Mouse (Mus musculus) heart, embryonic 15.5 days (tissue): ENCODE data around the gene Eef1akmt4. TPM values are rescaled to one million over a fixed set of nuclear protein-coding genes. Genes with fewer than 3 reads are reported as not detected.

Experiments used
- ATAC-seq: fragments of 200-750 bp; cut with Nextera tagmentation; replicated peaks from 2 replicates; pipeline ENCODE4 v1.8.0; 2017; ENCODE audit warnings: low read depth, moderate TSS enrichment; ENCODE audit not compliant: insufficient number of reproducible peaks, insufficient read depth, low FRiP score
- H3K27ac ChIP-seq: fragments of 300-500 bp; sonication (generic); 2 replicates; pipeline ENCODE4 v1.5.1; 2015; ENCODE audit warnings: mild to moderate bottlenecking, inconsistent platforms
- H3K27me3 ChIP-seq: fragments of 300-500 bp; sonication (generic); 2 replicates; pipeline ENCODE4 v1.6.1; 2015; ENCODE audit warnings: inconsistent platforms
- H3K36me3 ChIP-seq: fragments of 300-500 bp; sonication (generic); 2 replicates; pipeline ENCODE4 v1.6.1; 2015; ENCODE audit warnings: mild to moderate bottlenecking, inconsistent platforms
- H3K4me1 ChIP-seq: fragments of 300-500 bp; sonication (generic); replicated peaks from 2 replicates; pipeline ENCODE4 v1.6.1; 2015; ENCODE audit warnings: inconsistent platforms
- H3K4me2 ChIP-seq: fragments of 300-500 bp; sonication (generic); 2 replicates; pipeline ENCODE4 v1.6.1; 2015; ENCODE audit warnings: inconsistent platforms, mild to moderate bottlenecking, moderate library complexity
- H3K4me3 ChIP-seq: fragments of 300-500 bp; sonication (generic); 2 replicates; pipeline ENCODE4 v1.5.1; 2015; ENCODE audit warnings: mild to moderate bottlenecking, inconsistent platforms
- H3K9ac ChIP-seq: fragments of 300-500 bp; sonication (generic); 2 replicates; pipeline ENCODE4 v1.6.1; 2015; ENCODE audit warnings: mild to moderate bottlenecking, inconsistent platforms
- H3K9me3 ChIP-seq: fragments of 300-500 bp; sonication (generic); replicated peaks from 2 replicates; pipeline ENCODE4 v1.6.1; 2016; ENCODE audit warnings: inconsistent platforms
- WGBS: fragments of 180-500 bp; shearing (Covaris S2); methylation state at CpG from one replicate; pipeline ENCODE4 v1.1.7; 2015; ENCODE audit warnings: mixed read lengths; 5-methylcytosine and 5-hydroxymethylcytosine counted together
- polyA plus RNA-seq: library from polyadenylated mRNA; unstranded; fragments of >200 nt; fragmentation: Nextera tagmentation; extraction: Ambion mirVana; gene quantifications from 2 replicates; pipeline ENCODE4 v1.2.1, GENCODE M21; 2015

The Eef1akmt4 gene
- polyA plus RNA-seq, 1 experiment from 2014 or later = 13.4 TPM

DNA sequence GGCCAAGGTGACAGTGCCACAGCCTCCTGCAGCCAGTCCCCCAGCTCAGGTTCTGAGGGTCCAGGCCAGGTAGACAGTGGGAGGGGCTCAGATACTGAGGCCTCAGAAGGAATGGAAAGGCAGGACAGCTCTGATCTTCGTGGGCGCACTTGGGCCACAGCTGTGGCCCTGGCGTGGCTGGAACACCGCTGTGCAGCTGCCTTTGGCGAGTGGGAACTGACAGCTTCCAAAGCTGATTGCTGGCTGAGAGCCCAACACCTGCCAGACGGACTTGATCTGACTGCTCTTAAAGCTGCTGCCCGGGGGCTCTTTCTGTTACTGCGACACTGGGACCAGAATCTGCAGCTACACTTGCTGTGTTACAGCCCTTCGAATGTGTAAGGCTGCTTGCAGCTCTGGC lies 6.7 kb upstream of the Eef1akmt4 start:
- no peak for ATAC-seq
- Histone ChIP-seq H3K27ac (no peak overlapping the region), H3K9ac (no peak overlapping the region), H3K9me3 (no peaks in the 10 kb centered on the region), H3K4me2 (no peak overlapping the region), H3K4me1 (peaks cover 2% of the 10 kb centered on the region), H3K36me3 (peaks cover 21% of the 10 kb centered on the region), H3K27me3 (peaks cover 5% of the 10 kb centered on the region; the same call in 1 of the 2 replicates), H3K4me3 (no peak overlapping the region)
- 54% methylated on average over 9 of the region's 9 CpGs for WGBS

DNA sequence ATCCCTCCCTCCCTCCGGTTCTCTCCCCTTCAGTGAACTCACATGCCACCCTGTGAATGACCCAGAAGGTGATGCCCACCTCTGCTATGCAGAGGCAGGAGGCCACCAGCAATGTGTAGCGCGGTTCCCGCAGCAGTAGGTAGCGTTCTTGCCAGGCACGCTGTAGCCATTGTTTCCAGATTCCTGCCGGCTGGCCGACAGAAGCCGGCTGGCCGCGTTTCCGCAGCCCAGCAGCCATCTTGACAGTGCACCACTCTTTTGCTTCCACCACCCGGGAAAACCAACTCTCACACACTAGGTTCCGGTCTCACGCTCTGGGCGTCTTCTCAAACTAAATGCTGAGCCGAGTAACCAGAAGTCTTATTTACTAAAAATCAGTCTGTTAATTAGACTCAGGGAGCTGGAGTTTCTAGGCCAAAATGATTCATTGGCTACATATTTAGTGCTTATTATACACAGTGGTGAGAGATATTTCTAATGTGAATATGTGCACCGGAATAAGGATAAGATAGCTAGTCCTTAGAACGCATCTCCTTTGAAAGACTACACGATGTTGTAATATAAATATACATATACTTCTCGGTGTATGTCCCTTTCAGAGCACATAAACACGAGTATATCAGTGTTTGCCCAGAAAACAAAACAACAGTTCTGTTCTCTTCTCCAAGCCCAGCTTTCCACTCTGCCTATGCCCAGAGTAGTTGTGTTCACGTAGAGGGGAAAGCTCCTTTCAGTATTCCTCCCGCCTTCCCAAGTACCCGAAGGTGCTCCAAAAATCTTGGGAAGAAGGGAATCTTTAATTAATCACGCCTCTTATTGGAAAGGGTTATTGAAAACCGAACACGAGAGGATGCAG lies 664 bp upstream of the Eef1akmt4 start:
- Histone ChIP-seq H3K4me1 (peaks cover 15% of the 10 kb centered on the region), H3K27me3 (no peaks in the 10 kb centered on the region), H3K9ac (peak overlapping the region; percentile 82), H3K27ac (peak overlapping the region; percentile 79), H3K4me3 (peak overlapping the region; percentile 83), H3K36me3 (peaks cover 15% of the 10 kb centered on the region), H3K9me3 (no peaks in the 10 kb centered on the region), H3K4me2 (peak overlapping the region; percentile 90)
- ATAC-seq = no peak
- WGBS = under 1% methylated on average over 28 of the region's 28 CpGs

GRCm38 (mm10) chr16:20619541-20620398 lies 8.4 kb downstream of the Eef1akmt4 start:
- Histone ChIP-seq H3K9me3 (no peaks in the 10 kb centered on the region), H3K27me3 (peaks cover 64% of the 10 kb centered on the region), H3K4me1 (peaks cover 33% of the 10 kb centered on the region), H3K36me3 (no peaks in the 10 kb centered on the region), H3K4me2 (peak overlapping the region; percentile 100), H3K9ac (no peak overlapping the region), H3K4me3 (peak overlapping the region; percentile 69), H3K27ac (no peak overlapping the region)
- WGBS = 3% methylated on average over 79 of the region's 83 CpGs
- ATAC-seq = peak; percentile 66

DNA sequence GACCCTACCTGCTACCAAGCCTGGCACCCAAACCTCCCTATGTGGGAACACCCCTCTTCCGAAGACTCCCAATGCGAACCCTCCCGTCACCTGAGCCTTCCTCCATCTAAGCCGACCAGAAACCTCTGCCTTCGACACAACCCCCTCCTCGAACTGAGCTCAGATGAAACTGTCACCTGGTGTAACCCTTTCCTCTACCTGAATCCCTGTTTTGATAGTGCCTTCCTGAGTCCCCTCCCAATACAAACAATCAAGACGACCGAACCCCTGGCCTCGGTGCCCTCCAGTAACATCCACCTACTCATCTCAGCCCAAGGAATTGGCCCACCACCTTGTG lies 9.0 kb downstream of the Eef1akmt4 start:
- no peak for ATAC-seq
- Histone ChIP-seq H3K9ac (no peak overlapping the region), H3K36me3 (no peaks in the 10 kb centered on the region), H3K27me3 (peaks cover 64% of the 10 kb centered on the region), H3K27ac (no peak overlapping the region), H3K9me3 (no peaks in the 10 kb centered on the region), H3K4me1 (peaks cover 33% of the 10 kb centered on the region), H3K4me3 (peak overlapping the region; percentile 69), H3K4me2 (peak overlapping the region; percentile 100)
- WGBS = 2% methylated on average over 9 of the region's 9 CpGs

GRCm38 (mm10) chr16:20620751-20621190 lies 9.4 kb downstream of the Eef1akmt4 start:
- under 1% methylated on average over 29 of the region's 32 CpGs for WGBS
- H3K36me3 ChIP-seq = no peaks in the 10 kb centered on the region
- H3K9me3 ChIP-seq = no peaks in the 10 kb centered on the region
- peak overlapping the region; percentile 69 for H3K4me3 ChIP-seq
- peaks cover 64% of the 10 kb centered on the region for H3K27me3 ChIP-seq
- ATAC-seq = no peak
- peak overlapping the region; percentile 58 for H3K9ac ChIP-seq
- H3K4me1 ChIP-seq = peaks cover 33% of the 10 kb centered on the region
- peak overlapping the region; percentile 100 for H3K4me2 ChIP-seq
- H3K27ac ChIP-seq = no peak overlapping the region

GRCm38 (mm10) chr16:20621191-20621990 lies 10.0 kb downstream of the Eef1akmt4 start, which contains the start of gene Camk2n2:
Gene Camk2n2, minus strand, starts transcription at chr16:20621287.
- peak within 1 kb of the TSS; percentile 100 for H3K4me2 ChIP-seq
- WGBS = under 1% methylated on average over 54 of the region's 92 CpGs
- no peaks in the 10 kb centered on the region for H3K9me3 ChIP-seq
- no peak within 1 kb of the TSS for H3K27ac ChIP-seq
- H3K9ac ChIP-seq = peak within 1 kb of the TSS; percentile 58
- H3K27me3 ChIP-seq = peaks cover 66% of the 10 kb centered on the region
- H3K4me1 ChIP-seq = peaks cover 33% of the 10 kb centered on the region
- peak within 1 kb of the TSS; percentile 69 for H3K4me3 ChIP-seq
- H3K36me3 ChIP-seq = no peaks in the 10 kb centered on the region
- peak; percentile 57 for ATAC-seq

- peaks cover 33% of the 10 kb centered on the region for H3K4me1 ChIP-seq
- WGBS = under 1% methylated on average over 37 of the region's 37 CpGs
- ATAC-seq = 0 out of 2 replicates have a peak, but pooled peaks have one; percentile 23
- peak overlapping the region; percentile 100 for H3K4me2 ChIP-seq
- H3K27ac ChIP-seq = no peak overlapping the region
- peak overlapping the region; percentile 69 for H3K4me3 ChIP-seq
- peaks cover 69% of the 10 kb centered on the region for H3K27me3 ChIP-seq
- H3K36me3 ChIP-seq = no peaks in the 10 kb centered on the region
- H3K9me3 ChIP-seq = no peaks in the 10 kb centered on the region
- H3K9ac ChIP-seq = peak overlapping the region; percentile 58
Measured at GRCm38 (mm10) chr16:20621991-20622685, 10.7 kb downstream of the Eef1akmt4 start.

- H3K36me3 ChIP-seq = no peaks in the 10 kb centered on the region
- H3K4me1 ChIP-seq = peaks cover 33% of the 10 kb centered on the region
- H3K27ac ChIP-seq = no peak overlapping the region
- no peak overlapping the region for H3K4me3 ChIP-seq
- H3K9ac ChIP-seq = no peak overlapping the region
- ATAC-seq = no peak
- H3K9me3 ChIP-seq = no peaks in the 10 kb centered on the region
- H3K4me2 ChIP-seq = no peak overlapping the region
- WGBS = 44% methylated on average over 2 of the region's 2 CpGs
- peaks cover 62% of the 10 kb centered on the region for H3K27me3 ChIP-seq
Measured at GRCm38 (mm10) chr16:20623211-20623610, 11.8 kb downstream of the Eef1akmt4 start.

GRCm38 (mm10) chr16:20628871-20629391 lies 17.5 kb downstream of the Eef1akmt4 start:
- H3K27ac ChIP-seq = no peak overlapping the region
- no peak overlapping the region for H3K4me3 ChIP-seq
- WGBS = 60% methylated on average over 11 of the region's 11 CpGs
- ATAC-seq = no peak
- no peaks in the 10 kb centered on the region for H3K36me3 ChIP-seq
- no peak overlapping the region for H3K9ac ChIP-seq
- no peak overlapping the region for H3K4me2 ChIP-seq
- H3K9me3 ChIP-seq = no peaks in the 10 kb centered on the region
- peaks cover 40% of the 10 kb centered on the region for H3K27me3 ChIP-seq
- H3K4me1 ChIP-seq = peaks cover 6% of the 10 kb centered on the region
